Mouse (Mus musculus): ENCODE measurements around the gene Ap3b1.
A peak's percentile ranks its signal among the peaks of the same experiment; 100 is the strongest.

Gene Ap3b1

DNA sequence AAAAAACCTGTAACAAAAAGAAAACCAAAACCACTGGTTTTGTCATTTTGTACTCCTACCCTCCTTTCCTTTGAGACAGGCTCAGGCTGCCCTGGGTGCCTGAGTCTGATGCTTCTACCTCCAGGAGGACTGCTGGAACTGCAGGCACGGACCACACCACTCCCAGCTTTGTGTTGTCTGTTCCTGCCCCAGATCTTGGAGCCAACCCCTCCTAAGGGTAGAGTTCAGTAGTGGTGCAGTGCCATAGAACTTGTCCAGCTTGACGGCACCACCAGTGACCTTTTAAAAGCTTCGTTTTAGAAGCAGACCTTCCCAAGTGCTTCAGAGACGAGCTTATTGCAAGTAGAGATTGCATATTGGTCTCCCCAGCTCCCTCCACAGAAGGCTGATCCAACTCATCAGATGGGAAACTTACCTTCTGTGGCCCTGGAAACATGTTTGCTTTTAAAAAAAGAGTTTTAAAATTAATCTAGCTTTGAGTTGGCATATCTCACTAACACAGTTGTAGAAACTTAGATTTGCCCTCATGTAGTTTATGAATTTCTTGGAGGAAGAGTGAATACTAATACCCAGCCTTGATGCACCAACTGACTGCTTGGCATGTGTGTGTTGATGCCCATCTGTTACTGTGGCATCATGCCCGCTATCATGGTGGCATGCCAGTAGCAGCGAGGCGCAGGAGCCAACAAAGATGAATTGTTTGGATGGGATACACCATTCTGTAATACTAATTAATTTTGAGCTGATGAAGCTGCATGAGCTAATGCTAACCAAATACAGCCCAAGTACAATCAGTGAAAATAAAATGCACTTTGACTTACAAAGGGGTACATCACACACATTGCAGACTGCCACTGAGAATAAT lies 17.0 kb downstream of the Ap3b1 start:
- no peak for DNase-seq

GRCm38 (mm10) chr13:94379006-94379405 lies 20.2 kb downstream of the Ap3b1 start:
- DNase-seq = peak; percentile 32 to 48

- no peak for DNase-seq
These were observed 22.7 kb downstream of the Ap3b1 start for GRCm38 (mm10) chr13:94381427-94381826.

GRCm38 (mm10) chr13:94381829-94382675 lies 23.3 kb downstream of the Ap3b1 start:
- no peak for DNase-seq

DNA sequence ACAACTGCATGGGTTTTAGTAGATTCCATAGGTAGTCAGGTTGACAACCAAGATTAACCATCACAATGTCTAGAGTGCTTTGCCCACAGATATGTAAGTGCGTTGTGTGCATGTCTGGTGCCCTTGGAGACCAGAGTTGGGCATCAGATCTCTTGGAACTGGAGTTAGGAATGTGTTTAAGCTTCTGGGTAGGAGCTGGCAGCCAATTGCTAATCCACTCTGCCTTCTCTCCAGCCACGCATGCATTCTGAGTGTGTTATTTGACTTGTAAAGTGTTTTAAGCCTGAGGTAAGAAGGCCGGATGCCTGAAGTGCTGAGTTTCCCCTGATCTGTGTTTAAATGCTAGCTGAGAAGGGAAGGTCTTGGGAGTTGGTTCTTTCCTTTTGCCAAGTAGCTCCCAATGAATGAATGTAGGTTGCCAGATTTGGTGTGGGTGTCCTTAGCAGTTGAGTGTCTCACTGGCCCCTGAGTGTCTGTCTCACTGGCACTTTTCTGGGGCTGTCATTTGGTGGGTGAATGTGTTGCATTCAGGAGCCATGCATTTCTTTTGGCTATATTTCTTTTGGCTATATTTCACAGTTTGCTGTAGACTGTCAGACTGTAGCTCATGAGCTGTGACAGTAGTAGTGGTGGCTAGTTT lies 26.3 kb downstream of the Ap3b1 start:
- peak; percentile 23 to 57 for DNase-seq

- no peak for DNase-seq
These were observed 29.8 kb downstream of the Ap3b1 start for GRCm38 (mm10) chr13:94388566-94388965.

- DNase-seq = no peak
These were observed 30.8 kb downstream of the Ap3b1 start for GRCm38 (mm10) chr13:94389541-94389940.

DNA sequence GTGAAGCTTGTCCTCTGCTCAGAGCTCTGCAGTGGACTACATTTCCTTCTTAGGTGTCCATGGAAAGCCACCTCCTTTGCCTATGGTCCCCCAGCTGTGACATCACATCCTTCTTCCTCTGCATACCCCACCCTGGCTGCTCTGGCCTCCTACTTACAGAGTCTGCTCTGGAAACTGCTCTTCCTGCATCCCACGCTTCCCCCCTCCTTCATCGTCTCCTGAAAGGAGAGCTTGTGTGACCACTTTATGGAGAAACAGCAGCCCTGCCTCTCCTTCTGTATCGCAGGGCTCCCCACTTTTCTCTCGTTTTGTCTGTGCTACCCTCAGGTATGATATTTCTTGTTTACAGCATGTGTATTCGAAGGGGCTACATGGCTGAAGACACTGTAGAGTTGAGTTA lies 33.5 kb downstream of the Ap3b1 start:
- no peak for DNase-seq

GRCm38 (mm10) chr13:94394486-94394885 lies 35.7 kb downstream of the Ap3b1 start:
- DNase-seq = no peak

GRCm38 (mm10) chr13:94395763-94396162 lies 37.0 kb downstream of the Ap3b1 start:
- DNase-seq = no peak

DNA sequence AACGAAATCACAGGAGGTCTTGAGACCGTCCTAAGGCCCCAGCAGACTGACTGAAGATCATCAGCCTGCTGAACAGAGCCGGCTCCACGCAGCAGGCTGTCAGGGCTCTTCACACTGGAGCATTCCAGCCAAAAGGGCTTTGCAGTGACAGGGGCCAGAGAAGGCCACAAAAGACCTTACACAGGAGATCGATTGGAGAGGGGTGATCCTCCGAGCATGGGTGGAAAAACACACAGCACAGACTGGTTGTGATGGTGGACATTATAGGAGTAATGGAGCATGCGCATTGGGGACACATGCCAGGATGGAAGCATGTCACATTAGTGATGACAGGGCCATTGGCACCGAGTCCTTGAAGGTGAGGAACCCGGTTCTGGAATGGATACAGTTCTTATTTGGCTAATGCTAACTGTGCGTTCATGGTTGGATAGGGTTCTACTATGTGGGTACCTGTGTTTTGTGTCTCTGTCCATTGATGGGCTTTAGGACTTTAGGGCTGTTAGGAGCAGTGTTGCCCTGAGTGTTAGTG lies 37.7 kb downstream of the Ap3b1 start:
- DNase-seq = no peak

DNA sequence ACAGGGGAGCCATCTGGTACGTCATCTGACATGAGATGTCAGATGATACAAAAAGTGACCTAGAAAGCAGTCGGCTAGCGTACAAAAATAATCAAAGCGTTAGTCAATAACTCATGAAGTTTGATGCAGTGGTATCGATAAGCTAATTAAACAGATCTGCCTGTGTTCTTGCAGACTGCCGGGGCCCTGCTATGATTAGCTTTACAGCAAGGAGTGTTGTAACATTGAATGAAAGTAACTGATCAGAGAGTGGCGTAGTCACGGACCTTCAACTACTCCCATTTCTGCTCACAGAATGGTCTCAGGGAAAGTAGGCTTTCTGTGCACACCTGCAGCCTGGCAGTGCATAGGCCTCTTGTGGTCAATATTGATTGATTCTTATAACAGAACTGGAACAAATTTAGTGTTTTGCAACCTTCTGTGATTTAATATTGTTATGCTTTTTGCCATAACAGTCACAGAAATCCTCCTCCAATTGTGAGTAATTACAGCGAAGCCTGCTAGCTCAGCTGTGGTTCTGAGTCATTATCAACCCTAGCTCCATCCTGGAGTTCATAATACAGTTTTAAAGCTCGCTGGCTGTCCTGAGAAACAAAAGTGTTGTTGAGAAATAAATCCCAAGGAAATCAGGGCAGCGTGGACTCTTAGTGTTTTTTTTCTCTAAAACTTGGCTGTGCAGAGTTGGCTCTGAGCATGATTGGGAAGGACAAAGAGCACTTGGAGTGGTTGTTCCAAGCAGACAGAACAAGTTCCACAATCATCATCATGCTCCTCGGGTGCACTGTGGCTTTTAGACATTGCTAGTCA lies 40.0 kb downstream of the Ap3b1 start:
- no peak for DNase-seq

- no peak for DNase-seq
These were observed 41.7 kb downstream of the Ap3b1 start for GRCm38 (mm10) chr13:94400465-94400864.

GRCm38 (mm10) chr13:94423600-94423999 lies 64.8 kb downstream of the Ap3b1 start:
- DNase-seq = no peak

DNA sequence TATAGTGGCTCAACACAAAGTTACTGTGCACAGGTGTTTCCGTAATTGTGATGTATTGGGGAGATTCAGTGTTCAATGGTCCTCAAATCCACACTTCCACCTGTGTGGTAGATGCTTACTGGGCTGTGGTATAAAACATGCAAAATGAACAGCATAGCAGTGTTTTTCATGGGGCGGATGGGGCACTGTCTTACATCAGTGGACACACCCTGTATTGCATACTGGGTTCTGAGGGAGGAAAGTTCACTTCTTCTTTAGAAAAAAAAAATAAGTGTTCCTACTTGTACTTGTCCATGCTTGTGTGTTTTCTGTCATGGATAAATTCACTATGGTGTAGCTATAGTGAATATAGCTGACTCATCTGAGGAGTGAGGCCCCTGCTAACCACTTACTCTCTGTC lies 70.8 kb downstream of the Ap3b1 start:
- DNase-seq = no peak

DNA sequence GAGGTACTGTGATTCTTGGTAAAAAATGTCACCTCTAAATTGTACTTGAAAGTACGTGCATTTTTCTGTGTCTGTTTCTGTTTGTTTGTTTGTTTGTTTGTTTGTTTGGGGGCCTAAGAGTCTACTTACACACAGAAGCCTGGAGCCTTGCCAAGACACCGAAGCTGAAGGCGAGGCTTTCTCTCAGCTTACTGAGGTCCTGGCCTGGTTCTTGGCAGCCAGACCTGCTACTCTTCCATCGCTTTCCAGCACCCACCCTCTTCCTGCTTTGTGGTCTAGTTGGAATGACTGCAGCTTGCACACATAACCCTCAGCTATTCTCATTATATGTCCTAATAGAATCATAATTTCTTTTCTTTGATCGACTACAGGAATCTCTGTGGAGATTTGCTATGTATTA lies 80.6 kb downstream of the Ap3b1 start:
- peak; percentile 29 to 60 for DNase-seq

DNA sequence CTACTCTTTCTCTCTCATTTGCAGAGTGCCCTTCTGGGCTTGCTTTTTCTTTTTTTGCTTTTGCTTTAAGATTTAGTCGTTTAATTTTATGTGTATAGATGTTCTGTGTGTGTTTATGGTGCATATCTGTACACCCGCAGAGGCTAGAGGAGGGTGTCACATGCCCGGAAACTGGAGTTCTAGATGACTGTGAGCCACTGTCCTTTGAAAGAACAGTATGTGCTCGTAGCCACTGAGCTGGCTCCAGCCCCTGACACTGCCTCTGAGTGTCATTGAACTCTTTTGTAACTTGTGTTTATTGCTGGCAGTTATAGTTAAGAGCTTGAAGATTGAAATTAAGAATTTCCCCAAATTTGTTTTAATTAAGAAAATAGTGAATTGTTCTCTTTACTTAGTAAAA lies 82.4 kb downstream of the Ap3b1 start:
- DNase-seq = no peak

DNA sequence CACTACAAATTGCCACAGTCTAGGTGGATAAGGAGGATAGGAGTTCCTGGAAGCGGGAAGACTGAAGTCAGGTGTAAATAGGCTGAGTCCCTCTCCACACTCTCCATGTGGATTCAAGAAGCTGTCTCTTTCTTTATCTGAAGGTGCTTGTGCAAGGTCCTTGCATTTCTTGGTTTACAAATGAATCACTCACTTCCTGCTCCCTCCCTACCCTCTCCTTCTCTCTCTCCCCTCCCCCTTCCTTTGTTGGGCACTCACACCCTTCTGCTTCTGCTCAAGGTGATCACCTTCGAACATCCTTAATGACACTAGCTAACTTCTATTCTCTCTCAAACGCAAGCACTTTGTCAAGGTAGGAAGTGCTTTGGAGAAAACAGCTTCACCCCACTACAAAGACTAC lies 84.7 kb downstream of the Ap3b1 start:
- DNase-seq = no peak

DNA sequence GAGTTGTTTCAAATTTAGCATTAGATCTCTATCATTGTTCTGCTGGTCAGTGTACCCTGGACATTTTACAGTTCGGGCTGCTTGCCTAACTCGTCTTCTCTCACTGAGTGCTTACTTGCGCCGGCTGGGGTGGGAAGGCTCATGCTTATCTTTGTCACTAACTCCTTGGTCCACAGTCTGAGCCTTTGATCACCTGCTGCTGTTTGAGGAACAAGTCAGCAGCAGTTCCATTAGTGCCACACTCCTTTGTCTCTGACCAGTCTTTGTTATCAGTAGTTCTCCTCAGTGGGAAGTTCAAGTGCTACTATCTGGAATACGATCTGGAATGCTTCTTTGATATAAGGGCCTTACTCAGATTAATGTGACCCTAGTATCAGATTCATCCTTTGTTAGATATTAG lies 86.3 kb downstream of the Ap3b1 start:
- no peak for DNase-seq

- no peak for DNase-seq
These were observed 88.2 kb downstream of the Ap3b1 start for GRCm38 (mm10) chr13:94447003-94447402.

DNA sequence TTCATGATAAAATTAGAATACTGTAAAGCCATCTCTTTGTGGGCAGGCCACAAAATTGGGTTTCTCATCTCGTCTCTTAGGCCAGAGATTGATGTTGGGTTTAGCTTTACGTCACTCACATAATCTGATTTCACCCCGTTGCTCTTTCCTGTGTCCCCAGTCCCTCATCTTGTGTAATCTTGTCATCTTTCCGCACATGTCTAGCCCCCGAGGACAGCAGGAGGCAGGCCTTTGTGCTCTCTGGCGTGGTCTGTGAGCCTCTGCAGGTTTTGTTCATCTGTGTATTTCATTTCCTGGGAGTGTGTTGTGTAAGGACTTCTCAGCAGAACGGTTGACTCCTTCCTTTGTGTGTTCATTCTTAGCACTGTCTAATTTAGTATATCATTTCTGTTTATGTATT lies 90.8 kb downstream of the Ap3b1 start:
- no peak for DNase-seq

GRCm38 (mm10) chr13:94451229-94451628 lies 92.5 kb downstream of the Ap3b1 start:
- DNase-seq = peak in 1 of 2 experiments; percentile 53

All from lung, postnatal 4 days (tissue).